Mouse (Mus musculus): ENCODE measurements around the gene Gpr3. TPM values are rescaled to one million over a fixed set of nuclear protein-coding genes. Genes with fewer than 3 reads are reported as not detected.

Gene Gpr3
- polyA plus RNA-seq, 1 experiment = not detected

- Histone ChIP-seq H3K27ac (ENCODE audit: control insufficient read depth, insufficient read depth, low read length) (peak overlapping the region; percentile 66), H3K27me3 (ENCODE audit: control insufficient read depth, insufficient read depth, low read length) (no peaks in the 10 kb centered on the region), H3K36me3 (ENCODE audit: control insufficient read depth, insufficient read depth, low read length) (peaks cover 13% of the 10 kb centered on the region; the same call in 1 of the 2 replicates), H3K4me3 (ENCODE audit: control insufficient read depth, insufficient read depth, low read length) (peak overlapping the region; percentile 17), H3K4me1 (replicated peaks; ENCODE audit: control insufficient read depth, insufficient read depth, low read length) (peaks cover 45% of the 10 kb centered on the region)
- DNase-seq = peak; percentile 46
- 76% methylated on average over 18 of the region's 18 CpGs for WGBS
- peak; percentile 1; the same call in 1 of the 2 replicates for TF ChIP-seq POLR2A (IDR thresholded peaks at IDR 0.05; ENCODE audit: control insufficient read depth, extremely low read depth, insufficient read depth, low read length, poor library complexity)
- TF ChIP-seq CTCF (IDR thresholded peaks at IDR 0.05; ENCODE audit: borderline replicate concordance, control insufficient read depth, extremely low read depth, insufficient read depth, low read length, poor library complexity) = no peak
These were observed 35.5 kb downstream of the Gpr3 start for GRCm38 (mm10) chr4:133176761-133177403.

DNA sequence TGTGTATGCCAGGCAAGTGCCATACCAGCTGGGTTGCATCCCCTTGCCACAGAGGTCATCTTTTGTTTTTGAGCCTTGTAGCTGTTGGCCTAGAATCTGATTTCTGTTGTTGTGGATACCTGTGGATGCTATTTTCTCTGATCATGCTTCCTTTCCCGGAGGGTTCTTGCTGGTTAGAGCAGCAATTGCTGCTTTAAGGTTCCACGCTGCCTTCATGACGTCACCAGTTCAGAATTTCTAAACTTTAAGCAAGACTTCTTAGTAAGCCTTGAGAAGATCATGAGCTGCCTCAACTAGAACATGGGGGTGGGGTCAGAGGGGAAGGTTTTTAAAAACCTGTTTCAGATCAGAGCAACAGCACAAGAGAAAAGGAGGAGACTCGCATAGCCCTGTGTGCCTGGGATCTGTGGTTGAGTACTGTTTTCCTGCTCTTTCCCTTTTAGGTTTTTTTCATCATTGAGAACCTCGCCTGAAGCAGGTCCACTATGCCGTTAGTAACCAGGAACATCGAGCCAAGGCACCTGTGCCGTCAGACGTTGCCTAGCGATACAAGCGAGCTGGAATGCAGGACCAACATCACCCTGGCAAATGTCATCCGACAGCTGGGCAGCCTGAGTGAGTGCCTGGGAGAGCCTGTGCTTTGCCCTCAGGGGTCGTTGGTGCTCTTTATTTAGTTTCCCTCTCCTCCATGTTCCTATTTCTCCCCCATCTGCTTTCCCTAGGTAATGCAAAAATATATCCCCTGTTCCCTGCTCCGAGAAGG, 36.2 kb downstream of the Gpr3 start:
- 26% methylated on average over 14 of the region's 14 CpGs for WGBS
- peak overlapping the region; percentile 66 for H3K27ac ChIP-seq (ENCODE audit: control insufficient read depth, insufficient read depth, low read length)
- H3K4me1 ChIP-seq (replicated peaks; ENCODE audit: control insufficient read depth, insufficient read depth, low read length) = peaks cover 50% of the 10 kb centered on the region
- TF ChIP-seq POLR2A (IDR thresholded peaks at IDR 0.05; ENCODE audit: control insufficient read depth, extremely low read depth, insufficient read depth, low read length, poor library complexity) (peak; percentile 8; the same call in 1 of the 2 replicates), CTCF (IDR thresholded peaks at IDR 0.05; ENCODE audit: borderline replicate concordance, control insufficient read depth, extremely low read depth, insufficient read depth, low read length, poor library complexity) (no peak)
- DNase-seq = peak; percentile 41
- H3K4me3 ChIP-seq (ENCODE audit: control insufficient read depth, insufficient read depth, low read length) = peak overlapping the region; percentile 17
- no peaks in the 10 kb centered on the region for H3K27me3 ChIP-seq (ENCODE audit: control insufficient read depth, insufficient read depth, low read length)
- H3K36me3 ChIP-seq (ENCODE audit: control insufficient read depth, insufficient read depth, low read length) = peaks cover 13% of the 10 kb centered on the region; the same call in 1 of the 2 replicates

- WGBS = 84% methylated on average over 7 of the region's 7 CpGs
- Histone ChIP-seq H3K36me3 (ENCODE audit: control insufficient read depth, insufficient read depth, low read length) (peaks cover 13% of the 10 kb centered on the region; the same call in 1 of the 2 replicates), H3K4me3 (ENCODE audit: control insufficient read depth, insufficient read depth, low read length) (no peak overlapping the region), H3K27ac (ENCODE audit: control insufficient read depth, insufficient read depth, low read length) (peak overlapping the region; percentile 66), H3K4me1 (replicated peaks; ENCODE audit: control insufficient read depth, insufficient read depth, low read length) (peaks cover 55% of the 10 kb centered on the region), H3K27me3 (ENCODE audit: control insufficient read depth, insufficient read depth, low read length) (no peaks in the 10 kb centered on the region)
- DNase-seq = no peak
- TF ChIP-seq POLR2A (IDR thresholded peaks at IDR 0.05; ENCODE audit: control insufficient read depth, extremely low read depth, insufficient read depth, low read length, poor library complexity) (no peak), CTCF (IDR thresholded peaks at IDR 0.05; ENCODE audit: borderline replicate concordance, control insufficient read depth, extremely low read depth, insufficient read depth, low read length, poor library complexity) (no peak)
These were observed 37.1 kb downstream of the Gpr3 start for GRCm38 (mm10) chr4:133175274-133175673.

DNA sequence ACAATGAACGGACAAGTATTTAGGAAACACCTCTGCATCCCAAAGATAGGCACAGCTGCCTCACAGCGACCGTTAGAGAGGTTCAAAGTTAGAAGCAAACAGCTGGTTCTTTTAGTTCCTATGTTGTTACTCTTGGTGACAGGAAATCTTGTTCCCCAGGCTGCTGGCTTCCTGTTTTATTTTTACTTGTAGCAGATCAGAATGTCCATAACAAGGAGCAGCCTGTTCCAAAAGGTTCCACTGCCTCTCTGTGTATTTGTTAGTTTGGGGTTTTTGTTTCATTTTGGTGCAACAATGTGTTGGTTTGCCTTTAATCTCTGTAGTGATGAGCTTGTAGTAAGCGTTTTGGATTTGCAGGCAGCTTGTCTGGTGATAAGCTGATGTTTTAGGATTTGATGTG, 38.0 kb downstream of the Gpr3 start:
- Histone ChIP-seq H3K27me3 (ENCODE audit: control insufficient read depth, insufficient read depth, low read length) (no peaks in the 10 kb centered on the region), H3K27ac (ENCODE audit: control insufficient read depth, insufficient read depth, low read length) (peak overlapping the region; percentile 95), H3K36me3 (ENCODE audit: control insufficient read depth, insufficient read depth, low read length) (peaks cover 13% of the 10 kb centered on the region; the same call in 1 of the 2 replicates), H3K4me3 (ENCODE audit: control insufficient read depth, insufficient read depth, low read length) (no peak overlapping the region), H3K4me1 (replicated peaks; ENCODE audit: control insufficient read depth, insufficient read depth, low read length) (peaks cover 62% of the 10 kb centered on the region)
- peak; percentile 57 for DNase-seq
- TF ChIP-seq CTCF (IDR thresholded peaks at IDR 0.05; ENCODE audit: borderline replicate concordance, control insufficient read depth, extremely low read depth, insufficient read depth, low read length, poor library complexity) (no peak), POLR2A (IDR thresholded peaks at IDR 0.05; ENCODE audit: control insufficient read depth, extremely low read depth, insufficient read depth, low read length, poor library complexity) (no peak)
- 3% methylated on average over 4 of the region's 4 CpGs for WGBS

DNA sequence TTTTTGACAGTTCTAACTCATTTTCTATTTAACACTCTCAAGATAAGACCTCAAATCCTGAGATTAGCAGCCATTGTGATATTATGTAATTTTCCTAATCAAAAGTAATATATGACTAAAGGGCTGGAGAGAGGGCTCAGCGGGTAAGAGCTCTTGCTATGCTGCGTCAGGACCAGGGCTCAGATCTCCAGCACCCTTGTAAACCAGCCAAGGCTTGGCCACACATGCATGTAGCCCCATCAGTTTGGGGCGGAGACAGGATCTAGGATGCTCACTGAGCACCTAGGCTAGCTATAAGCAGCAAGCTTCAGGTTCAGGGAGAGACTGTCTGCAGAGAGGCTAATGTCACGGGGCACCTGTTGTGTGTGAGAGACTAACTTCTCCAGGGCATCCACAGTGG, 39.9 kb downstream of the Gpr3 start:
- no peak for DNase-seq
- 87% methylated on average over 4 of the region's 4 CpGs for WGBS
- no peaks in the 10 kb centered on the region for H3K27me3 ChIP-seq (ENCODE audit: control insufficient read depth, insufficient read depth, low read length)
- TF ChIP-seq CTCF (IDR thresholded peaks at IDR 0.05; ENCODE audit: borderline replicate concordance, control insufficient read depth, extremely low read depth, insufficient read depth, low read length, poor library complexity) (no peak), POLR2A (IDR thresholded peaks at IDR 0.05; ENCODE audit: control insufficient read depth, extremely low read depth, insufficient read depth, low read length, poor library complexity) (no peak)
- H3K36me3 ChIP-seq (ENCODE audit: control insufficient read depth, insufficient read depth, low read length) = peaks cover 5% of the 10 kb centered on the region; the same call in 1 of the 2 replicates
- peak overlapping the region; percentile 76 for H3K27ac ChIP-seq (ENCODE audit: control insufficient read depth, insufficient read depth, low read length)
- no peak overlapping the region for H3K4me3 ChIP-seq (ENCODE audit: control insufficient read depth, insufficient read depth, low read length)
- peaks cover 57% of the 10 kb centered on the region for H3K4me1 ChIP-seq (replicated peaks; ENCODE audit: control insufficient read depth, insufficient read depth, low read length)

DNA sequence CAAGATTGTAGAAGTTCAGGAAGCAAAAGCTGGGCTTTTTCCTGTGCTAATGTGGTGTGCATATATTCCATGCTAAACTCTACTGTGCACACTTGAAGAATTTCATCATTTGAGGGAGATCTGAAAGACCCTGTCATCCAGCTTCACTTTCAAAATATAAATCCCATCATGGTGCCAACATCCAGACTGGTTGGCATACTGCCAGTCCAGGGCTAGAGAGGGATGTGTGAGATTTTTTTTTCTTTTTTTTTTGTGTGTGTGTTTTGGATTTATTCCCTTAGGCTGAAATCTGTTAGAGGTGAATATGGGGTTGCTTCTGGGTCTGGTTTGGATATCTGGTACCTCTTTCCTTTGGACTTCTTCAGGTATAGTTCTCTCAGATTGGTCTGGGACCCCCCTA, 41.7 kb downstream of the Gpr3 start:
- TF ChIP-seq POLR2A (IDR thresholded peaks at IDR 0.05; ENCODE audit: control insufficient read depth, extremely low read depth, insufficient read depth, low read length, poor library complexity) = no peak
- Histone ChIP-seq H3K36me3 (ENCODE audit: control insufficient read depth, insufficient read depth, low read length) (no peaks in the 10 kb centered on the region), H3K4me1 (replicated peaks; ENCODE audit: control insufficient read depth, insufficient read depth, low read length) (peaks cover 44% of the 10 kb centered on the region), H3K27ac (ENCODE audit: control insufficient read depth, insufficient read depth, low read length) (peak overlapping the region; percentile 95), H3K27me3 (ENCODE audit: control insufficient read depth, insufficient read depth, low read length) (no peaks in the 10 kb centered on the region), H3K4me3 (ENCODE audit: control insufficient read depth, insufficient read depth, low read length) (no peak overlapping the region)
- DNase-seq = no peak
